Mouse (Mus musculus) brain, embryonic 18.5 days (tissue): ENCODE measurements around the gene Tmem151a.

Experiments used
- DNase-seq: peaks from one replicate; pipeline ENCODE4 v3.0.0-alpha.2; 2012; ENCODE audit warnings: low read depth, low spot score

The Tmem151a gene

GRCm38 (mm10) chr19:5067867-5068569, 17.3 kb downstream of the Tmem151a start, which contains the start of gene Cd248:
TSS of gene Cd248 (plus strand) at chr19:5068078.
- DNase-seq, result no peak

- no peak for DNase-seq
Observed at GRCm38 (mm10) chr19:5067040-5067799, 18.1 kb downstream of the Tmem151a start.

DNA sequence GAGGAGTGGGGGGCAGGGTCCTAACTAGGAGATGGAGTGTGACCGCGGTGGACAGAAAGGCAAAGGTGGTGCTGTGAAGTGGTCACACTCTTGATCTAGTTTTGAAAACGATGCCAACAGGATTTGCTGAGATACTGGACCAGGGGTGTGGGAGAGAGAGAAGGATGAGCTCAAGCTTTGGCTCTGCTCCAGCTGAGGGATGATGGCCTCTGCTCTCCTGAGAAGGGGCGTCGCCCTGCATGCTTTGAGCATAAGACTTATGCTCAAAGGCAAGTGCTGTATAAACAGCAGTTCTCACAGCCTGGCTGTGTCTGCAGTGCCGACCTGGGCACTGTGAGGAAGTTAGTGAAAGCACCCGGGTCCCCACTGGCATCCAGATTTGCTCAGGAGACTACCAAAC, 20.2 kb downstream of the Tmem151a start:
- DNase-seq, result no peak

DNA sequence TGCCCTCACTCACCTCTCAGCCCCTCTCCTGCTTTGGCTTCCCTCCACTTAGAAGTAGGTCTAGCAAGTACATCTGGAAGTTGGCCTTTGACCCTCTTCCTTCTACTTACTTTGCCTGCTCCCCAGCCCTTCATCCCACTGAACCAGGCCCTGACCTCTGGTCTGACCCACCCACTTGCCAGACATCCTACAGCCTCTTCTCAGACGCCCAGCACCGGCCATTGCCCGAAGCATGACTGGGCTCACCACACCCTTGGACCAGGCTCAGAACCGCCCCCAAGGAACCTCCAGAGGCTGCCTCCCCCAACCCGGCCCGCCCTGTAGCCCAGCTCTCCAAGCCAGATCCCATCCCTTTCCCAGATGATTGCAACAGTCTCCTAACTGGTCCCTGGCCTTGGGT, 22.9 kb downstream of the Tmem151a start:
- DNase-seq, result no peak

DNA sequence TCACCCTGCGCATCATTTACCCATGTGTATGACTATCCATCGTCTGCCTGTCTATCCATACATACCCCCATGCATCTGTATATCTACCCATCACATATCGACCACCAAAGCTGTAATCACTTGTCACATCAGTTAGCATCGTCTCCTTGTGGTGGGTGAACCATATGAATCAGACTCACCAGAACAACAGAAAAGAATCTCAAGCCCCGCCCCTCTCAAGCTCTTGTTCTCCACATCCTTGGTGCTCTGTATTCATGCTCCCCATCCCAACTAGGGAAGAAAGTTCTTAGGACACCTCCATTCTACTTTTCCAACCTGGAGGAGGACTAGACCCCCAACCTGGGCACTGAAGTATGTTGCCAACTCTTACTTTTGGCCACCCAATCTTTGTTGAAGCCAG, 23.3 kb downstream of the Tmem151a start:
- no peak for DNase-seq

DNA sequence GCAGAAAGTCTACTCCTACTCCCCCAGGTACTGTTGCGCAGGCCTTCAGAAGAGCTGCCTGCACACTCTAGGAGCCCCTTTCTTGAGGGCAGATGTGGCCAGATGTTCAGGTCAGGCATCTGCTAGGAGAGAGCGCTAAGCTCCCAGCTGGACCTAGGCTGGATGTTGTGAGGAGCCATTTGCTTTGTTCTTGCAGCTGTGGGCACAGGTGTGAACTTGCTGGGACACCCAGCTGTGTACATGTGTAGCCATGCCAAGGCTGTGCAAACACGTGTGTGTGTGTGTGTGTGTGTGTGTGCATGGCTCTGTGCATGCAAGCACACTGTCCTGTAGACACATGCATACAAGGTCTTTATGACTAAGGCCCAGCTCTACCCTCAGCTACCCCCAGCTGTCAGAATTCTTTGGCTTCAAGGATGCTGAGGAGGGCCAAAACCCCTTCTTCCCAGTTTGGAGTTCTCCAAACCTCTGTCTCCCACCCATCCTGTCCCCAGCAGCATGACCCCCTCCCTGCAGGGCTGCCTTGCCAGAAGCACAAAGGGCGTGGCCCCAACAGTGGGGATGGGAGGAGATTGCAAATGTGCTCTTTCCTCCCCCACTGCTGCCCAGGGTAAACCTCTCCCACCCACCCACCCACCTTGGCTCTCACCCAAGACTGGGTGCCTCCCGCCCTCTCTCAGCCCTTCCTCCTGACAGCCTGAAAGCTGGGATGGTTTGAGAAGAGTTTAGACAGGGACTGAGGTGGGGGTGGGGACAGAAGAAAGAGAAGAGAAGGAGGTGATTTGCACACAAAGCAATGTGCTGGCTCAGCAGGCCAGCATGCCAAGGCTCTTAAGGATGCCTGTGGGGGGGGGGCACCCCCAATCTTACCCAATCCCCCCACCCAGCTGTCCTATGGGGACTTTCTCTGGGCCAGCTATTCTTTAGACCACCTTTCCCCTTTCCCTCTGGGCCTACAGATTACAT, 24.7 kb downstream of the Tmem151a start:
- no peak for DNase-seq

DNA sequence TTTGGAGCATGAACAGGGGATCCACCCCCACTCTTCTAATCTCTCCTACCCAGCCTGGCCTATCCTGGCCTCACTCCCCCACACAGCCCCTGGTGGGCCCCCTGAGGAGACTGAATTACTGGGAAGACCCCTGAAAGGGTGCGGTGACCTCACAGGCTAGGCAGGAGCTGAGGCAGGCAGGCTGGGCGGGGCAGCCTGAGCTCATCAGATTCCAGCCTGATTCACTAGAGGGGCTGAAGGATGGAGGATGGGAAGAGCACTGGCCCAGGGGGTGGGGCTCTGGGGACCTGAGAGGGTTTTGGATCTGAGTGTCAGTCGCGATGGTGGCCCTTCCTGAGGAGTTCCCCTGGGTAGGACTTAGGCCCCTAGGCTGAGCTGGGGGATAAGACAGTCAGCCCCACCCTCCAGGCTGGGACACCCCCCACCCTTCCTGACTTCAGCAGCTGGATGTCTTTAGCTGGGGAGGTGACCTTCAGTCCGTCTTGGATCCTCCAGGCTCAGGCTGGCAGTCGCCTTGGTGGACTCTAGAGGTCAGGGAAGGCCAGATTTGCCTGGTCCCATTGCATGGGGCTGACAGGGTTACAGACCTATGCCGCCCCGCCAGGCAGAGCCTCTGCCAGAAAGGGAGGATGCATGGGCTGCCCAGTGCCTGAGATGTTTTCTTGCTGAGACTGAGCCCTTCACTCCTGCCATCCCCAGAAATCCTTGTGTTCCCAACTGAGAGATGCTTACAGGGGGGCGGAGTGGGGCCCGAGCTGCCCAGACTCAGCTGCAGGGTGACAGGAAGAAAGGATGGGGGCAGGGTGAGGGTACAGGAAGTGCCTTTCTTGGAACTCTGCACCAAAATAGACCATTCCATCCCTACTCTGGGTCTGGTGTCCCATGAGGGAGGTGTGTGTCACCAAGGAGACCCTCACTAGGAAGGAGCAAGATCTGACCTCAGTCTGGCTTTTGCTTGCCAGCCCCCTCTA, 26.2 kb downstream of the Tmem151a start:
- DNase-seq, result no peak

GRCm38 (mm10) chr19:5057876-5058775, 27.2 kb downstream of the Tmem151a start:
- no peak for DNase-seq

GRCm38 (mm10) chr19:5056251-5056650, 29.1 kb downstream of the Tmem151a start:
- DNase-seq, result no peak

- DNase-seq, result no peak
Observed at GRCm38 (mm10) chr19:5053909-5054308, 31.4 kb downstream of the Tmem151a start.

- no peak for DNase-seq
Observed at GRCm38 (mm10) chr19:5052853-5053252, 32.5 kb downstream of the Tmem151a start.

- no peak for DNase-seq
Observed at GRCm38 (mm10) chr19:5052166-5052822, 33.0 kb downstream of the Tmem151a start.

DNA sequence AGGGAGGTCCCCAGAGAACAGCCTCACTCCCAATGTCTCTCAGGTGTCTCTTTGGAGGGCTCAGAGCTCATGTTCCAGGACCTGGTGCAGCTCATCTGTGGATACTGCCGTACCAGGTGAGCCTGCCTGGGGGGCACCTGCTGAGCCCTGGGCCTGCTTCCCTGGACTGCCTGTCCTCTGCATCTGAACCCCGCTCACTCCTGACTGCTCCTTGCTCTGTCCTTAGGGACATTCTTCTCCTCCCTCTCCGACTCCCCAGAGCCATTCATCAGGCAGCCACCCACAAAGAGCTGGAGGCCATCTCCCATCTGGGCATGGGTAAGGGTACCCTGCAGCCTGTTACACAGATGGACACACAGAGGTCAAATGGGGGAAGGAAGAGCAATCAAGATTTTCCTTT, 33.8 kb downstream of the Tmem151a start:
- DNase-seq, result no peak

DNA sequence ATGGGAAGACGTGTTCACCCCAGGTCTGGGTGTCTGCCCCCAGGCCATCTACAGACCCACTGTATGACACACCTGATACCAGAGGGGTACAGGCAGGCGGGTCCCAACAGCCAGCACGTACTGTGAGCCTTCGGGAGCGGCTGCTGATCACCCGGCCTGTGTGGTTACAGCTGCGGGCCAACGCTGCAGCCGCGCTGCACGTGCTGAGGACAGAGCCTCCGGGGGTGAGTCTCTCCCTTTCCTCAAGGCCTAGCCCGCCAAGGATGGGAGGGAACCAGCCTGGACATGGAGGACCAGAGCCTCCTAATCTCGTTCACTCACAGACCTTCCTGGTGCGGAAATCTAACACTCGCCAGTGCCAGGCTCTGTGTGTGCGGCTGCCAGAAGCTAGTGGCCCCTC, 34.3 kb downstream of the Tmem151a start:
- no peak for DNase-seq

- no peak for DNase-seq
Observed at GRCm38 (mm10) chr19:5050047-5050905, 35.1 kb downstream of the Tmem151a start, which contains the start of gene Rin1. TSS of gene Rin1 (plus strand) at chr19:5050481.

DNA sequence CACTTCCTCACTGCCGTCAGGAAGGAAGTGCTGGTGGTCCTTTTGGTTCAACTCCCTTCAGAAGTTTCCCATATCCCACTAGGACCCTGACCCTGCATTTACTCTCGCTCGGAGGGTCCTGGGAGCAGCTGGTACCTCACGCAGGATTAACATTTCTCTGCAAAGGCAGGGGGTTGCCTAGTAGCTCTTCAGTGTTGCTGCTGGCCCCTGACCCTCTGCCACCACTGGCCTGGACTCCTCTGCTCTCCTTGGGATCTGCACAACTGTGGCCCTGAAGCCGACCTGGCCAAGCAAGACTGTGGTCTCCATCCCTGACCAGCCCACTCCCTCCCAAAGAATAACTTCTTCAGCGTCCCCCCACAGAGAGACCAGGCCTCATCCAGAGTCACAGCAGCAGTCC, 36.0 kb downstream of the Tmem151a start:
- DNase-seq, result no peak

DNA sequence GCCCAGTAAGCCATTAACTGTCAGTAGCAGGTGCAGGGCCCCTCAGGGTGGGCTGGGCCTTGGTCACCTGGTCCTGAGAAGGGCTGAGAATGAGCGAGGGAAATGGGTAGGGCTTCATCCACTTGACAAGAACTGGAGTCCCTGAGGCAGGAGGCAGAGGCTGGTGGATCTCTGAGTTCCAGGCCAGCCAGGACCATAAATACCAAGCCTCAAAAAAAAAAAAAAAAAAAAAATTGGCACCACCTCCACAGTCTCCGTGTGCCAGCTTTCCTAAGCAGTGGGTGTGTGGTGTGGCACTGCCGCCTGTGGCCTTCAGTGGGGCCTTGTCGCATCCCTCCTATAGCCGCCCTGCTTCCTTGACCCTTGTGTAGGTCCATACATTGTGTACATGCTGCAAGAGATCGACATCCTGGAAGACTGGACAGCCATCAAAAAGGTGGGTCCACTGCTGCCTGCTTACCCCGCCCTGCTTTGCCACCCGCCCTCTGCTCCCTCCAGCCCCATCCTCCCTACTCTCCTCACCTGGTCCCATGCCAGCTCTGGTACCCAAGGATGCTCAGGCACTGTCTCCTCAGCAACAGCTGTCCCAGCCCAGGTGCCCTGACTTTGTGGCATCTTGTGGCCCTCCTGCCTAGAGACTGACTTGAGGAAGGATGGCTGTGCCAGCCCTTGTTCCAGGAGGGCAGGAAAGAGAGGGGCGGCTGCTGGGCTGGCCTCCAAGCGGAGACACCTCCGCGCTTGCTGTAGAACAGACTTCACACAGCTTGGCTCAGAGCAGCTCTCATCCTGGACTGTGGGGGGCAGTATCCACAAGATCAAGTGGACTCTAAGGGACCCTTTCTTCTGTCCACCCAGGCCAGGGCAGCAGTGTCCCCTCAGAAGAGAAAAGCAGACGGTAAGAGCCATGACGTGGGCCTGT, 36.9 kb downstream of the Tmem151a start:
- DNase-seq, result no peak
